Mouse (Mus musculus): ENCODE results near the gene Rhbdd1.

Gene Rhbdd1

GRCm38 (mm10) chr1:82316111-82316745 is at the start of gene Rhbdd1:
Gene Rhbdd1, plus strand, starts transcription at chr1:82316452.
- DNase-seq (ENCODE audit: low read depth), result peak; percentile 93

GRCm38 (mm10) chr1:82267547-82267946 is 48.7 kb upstream of the Rhbdd1 start:
- no peak for DNase-seq (ENCODE audit: low read depth)

- no peak for DNase-seq (ENCODE audit: low read depth)
These were observed 44.0 kb upstream of the Rhbdd1 start for GRCm38 (mm10) chr1:82272231-82272630.

- DNase-seq (ENCODE audit: low read depth), result no peak
These were observed 42.7 kb upstream of the Rhbdd1 start for GRCm38 (mm10) chr1:82273529-82273928.

GRCm38 (mm10) chr1:82274361-82274760 is 41.9 kb upstream of the Rhbdd1 start:
- DNase-seq (ENCODE audit: low read depth), result no peak

GRCm38 (mm10) chr1:82279768-82280167 is 36.5 kb upstream of the Rhbdd1 start:
- DNase-seq (ENCODE audit: low read depth), result no peak

- no peak for DNase-seq (ENCODE audit: low read depth)
These were observed 34.4 kb upstream of the Rhbdd1 start for GRCm38 (mm10) chr1:82281823-82282222.

- no peak for DNase-seq (ENCODE audit: low read depth)
These were observed 33.1 kb upstream of the Rhbdd1 start for GRCm38 (mm10) chr1:82282992-82283611.

- DNase-seq (ENCODE audit: low read depth), result no peak
These were observed 32.4 kb upstream of the Rhbdd1 start for GRCm38 (mm10) chr1:82283901-82284301.

GRCm38 (mm10) chr1:82284403-82284802 is 31.8 kb upstream of the Rhbdd1 start:
- no peak for DNase-seq (ENCODE audit: low read depth)

GRCm38 (mm10) chr1:82285461-82286189 is 30.6 kb upstream of the Rhbdd1 start:
- DNase-seq (ENCODE audit: low read depth), result no peak

GRCm38 (mm10) chr1:82286190-82287051 is 29.8 kb upstream of the Rhbdd1 start:
- DNase-seq (ENCODE audit: low read depth), result no peak

GRCm38 (mm10) chr1:82287052-82287775 is 29.0 kb upstream of the Rhbdd1 start:
- DNase-seq (ENCODE audit: low read depth), result no peak

GRCm38 (mm10) chr1:82287776-82288325 is 28.4 kb upstream of the Rhbdd1 start:
- no peak for DNase-seq (ENCODE audit: low read depth)

GRCm38 (mm10) chr1:82288421-82288990 is 27.7 kb upstream of the Rhbdd1 start:
- no peak for DNase-seq (ENCODE audit: low read depth)

- DNase-seq (ENCODE audit: low read depth), result no peak
These were observed 26.9 kb upstream of the Rhbdd1 start for GRCm38 (mm10) chr1:82289116-82289989.

- DNase-seq (ENCODE audit: low read depth), result no peak
These were observed 26.1 kb upstream of the Rhbdd1 start for GRCm38 (mm10) chr1:82289990-82290681.

GRCm38 (mm10) chr1:82290723-82291150 is 25.5 kb upstream of the Rhbdd1 start:
- peak; percentile 66 for DNase-seq (ENCODE audit: low read depth)

GRCm38 (mm10) chr1:82291151-82291797 is 25.0 kb upstream of the Rhbdd1 start, which contains the start of gene Irs1:
Gene Irs1, minus strand, starts transcription at chr1:82291416.
- peak; percentile 86 for DNase-seq (ENCODE audit: low read depth)
